Mouse (Mus musculus) G1E-ER4 (cell line): ENCODE data around the gene Ccng2. TPM values are rescaled to one million over a fixed set of nuclear protein-coding genes. Genes with fewer than 3 reads are reported as not detected.

Experiments
- GATA1 ChIP-seq: IDR thresholded peaks from one replicate; pipeline ENCODE4 v1.8.0; 2012; ENCODE audit warnings: low read length, inconsistent platforms
- polyA plus RNA-seq: library from polyadenylated mRNA; stranded (reverse); fragments of >175 nt; gene quantifications from 2 replicates; pipeline ENCODE4 v1.2.3, GENCODE M21; 2012

Ccng2 gene
- polyA plus RNA-seq, 1 experiment, result 30.7 TPM

DNA sequence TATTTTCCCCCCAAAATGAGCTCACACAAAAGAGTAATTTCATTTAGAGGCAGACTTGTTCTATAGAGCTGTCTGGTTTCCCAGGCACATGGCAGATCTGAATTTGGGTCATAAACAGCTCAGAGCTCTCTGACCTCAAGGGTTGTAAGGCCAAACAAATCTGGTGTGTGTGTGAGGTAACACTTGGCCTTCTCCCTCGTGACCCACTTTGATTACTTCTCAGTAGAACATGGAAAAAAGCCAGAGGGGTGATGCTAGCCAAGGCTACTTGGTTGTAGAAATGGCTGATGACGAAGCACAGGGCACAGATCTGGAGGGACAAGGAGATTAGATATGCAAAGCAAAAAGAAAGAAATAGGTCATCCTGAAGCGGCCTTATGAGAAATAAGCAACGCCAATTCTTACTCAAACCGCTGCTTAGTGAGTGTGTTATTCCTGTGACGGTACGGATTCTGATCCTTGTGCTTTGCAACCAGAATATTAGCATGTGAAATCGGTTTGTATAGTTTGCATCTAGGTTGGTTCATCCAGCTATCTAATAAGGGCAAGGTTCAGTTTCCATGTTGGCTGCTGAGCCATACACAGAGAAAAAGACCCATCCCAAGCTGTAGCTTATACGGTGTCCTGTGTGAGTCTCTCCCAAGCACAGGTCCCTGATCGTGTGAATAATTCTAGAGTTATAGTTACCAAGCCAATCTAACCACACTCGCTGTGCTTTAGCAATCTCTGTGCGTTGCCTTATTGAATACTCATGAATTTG lies 15.9 kb upstream of the Ccng2 start:
- TF ChIP-seq GATA1, result no peak

DNA sequence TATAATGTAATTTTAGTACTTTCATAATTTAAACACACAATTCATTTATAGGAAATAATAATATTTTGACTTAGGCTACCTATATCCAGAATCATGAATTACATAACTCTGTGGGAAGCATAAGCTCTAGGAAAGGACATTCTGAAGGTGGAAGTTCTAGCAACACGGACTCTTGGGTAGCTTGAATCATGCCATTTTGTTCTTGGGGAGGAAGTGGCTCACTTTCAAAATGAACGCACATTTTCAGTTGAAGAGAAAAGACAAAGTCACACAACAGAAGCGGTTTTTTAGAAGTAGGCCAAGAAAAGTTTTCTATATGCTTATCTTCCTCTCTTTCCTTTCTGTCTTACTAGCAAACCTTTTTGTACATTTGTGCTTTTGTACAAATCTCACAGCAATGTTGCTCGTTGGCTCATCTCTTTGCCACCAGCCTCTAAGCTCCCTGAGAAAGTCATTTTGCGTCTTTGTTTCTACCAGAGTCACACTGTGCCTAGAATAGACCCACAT lies 11.2 kb upstream of the Ccng2 start:
- TF ChIP-seq GATA1, result no peak

DNA sequence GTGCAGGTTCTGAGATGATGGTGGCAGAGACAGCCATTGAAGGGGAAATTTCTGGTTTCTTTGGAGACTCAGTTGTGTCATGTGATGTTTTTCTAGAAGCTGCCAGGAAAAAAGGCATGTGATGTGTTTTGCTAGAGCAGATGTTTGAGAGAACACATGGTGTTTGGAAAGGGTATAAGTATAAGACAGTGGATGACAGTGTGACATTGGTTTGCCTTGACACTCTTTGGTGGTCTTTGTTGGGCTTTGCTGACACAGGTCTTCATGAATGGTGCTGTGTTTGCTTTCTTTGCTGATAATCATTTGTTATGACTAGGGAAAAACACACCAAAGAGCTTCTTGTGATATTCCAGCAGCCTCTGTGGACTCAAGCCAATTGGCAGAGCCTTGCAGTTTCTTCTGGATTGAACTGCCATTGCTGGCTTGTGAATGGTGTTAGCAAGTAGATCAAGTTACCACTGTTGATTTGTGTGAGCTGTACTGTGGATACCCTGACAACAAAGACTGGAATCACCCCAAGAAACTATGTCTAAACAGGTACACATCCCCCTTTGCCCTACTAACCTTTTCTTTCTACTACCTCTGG lies 10.1 kb upstream of the Ccng2 start:
- no peak for TF ChIP-seq GATA1

DNA sequence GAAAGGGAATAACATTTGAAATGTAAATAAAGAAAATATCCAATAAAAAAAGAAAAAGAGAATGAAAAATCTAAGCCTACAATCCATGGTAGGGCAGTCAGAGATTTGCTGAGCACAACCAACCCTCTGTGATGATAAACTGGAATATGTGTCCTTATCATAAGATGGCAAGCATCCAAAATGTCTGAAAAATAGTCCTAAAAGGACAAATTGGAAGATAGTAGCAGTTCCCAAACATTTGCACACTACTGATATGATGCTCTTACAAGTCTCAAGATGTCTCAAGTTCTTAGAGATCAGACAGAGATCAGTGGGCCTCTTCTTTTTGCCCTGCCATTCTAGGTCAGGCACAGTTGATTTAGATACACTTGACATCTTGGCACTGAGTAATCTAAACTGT lies 7.7 kb upstream of the Ccng2 start:
- TF ChIP-seq GATA1, result no peak

DNA sequence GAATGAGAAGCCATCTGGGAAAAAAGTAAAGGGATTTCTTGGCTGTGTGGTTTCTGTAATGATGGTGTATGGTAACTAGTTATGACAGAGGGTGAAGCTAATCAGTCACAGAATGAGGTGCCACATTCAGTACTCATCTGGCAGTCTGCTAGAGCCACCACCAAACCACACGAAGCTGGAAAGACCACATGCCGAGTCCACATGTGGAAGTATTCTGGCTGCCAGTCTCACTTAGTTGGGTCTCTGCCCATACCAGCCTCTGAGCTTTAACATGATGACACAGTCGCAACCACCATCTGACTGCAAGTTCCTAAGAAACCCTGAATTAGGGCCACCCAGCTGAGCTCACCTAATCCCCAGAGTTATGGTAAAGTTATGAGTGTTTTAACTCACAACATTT lies 6.1 kb upstream of the Ccng2 start:
- TF ChIP-seq GATA1, result no peak

DNA sequence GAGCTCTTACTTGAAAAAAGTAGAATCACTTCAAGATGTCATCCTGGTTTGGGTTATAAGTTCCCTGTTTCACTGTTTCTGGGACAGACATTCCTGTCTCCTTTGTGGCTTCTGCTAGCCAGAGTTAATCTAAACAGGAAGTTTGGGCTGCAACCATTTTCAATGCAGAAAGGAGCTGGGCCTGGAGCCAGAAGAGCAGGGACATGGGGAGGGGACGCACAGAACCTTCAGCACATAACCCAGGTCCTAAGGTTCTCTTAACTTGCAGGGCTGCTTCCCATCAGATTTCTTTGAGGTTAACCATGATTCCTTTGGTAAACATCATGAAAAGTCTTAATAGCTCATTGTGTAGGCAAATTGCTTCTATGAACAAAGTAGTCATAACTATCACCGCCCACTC lies 4.3 kb upstream of the Ccng2 start:
- no peak for TF ChIP-seq GATA1

DNA sequence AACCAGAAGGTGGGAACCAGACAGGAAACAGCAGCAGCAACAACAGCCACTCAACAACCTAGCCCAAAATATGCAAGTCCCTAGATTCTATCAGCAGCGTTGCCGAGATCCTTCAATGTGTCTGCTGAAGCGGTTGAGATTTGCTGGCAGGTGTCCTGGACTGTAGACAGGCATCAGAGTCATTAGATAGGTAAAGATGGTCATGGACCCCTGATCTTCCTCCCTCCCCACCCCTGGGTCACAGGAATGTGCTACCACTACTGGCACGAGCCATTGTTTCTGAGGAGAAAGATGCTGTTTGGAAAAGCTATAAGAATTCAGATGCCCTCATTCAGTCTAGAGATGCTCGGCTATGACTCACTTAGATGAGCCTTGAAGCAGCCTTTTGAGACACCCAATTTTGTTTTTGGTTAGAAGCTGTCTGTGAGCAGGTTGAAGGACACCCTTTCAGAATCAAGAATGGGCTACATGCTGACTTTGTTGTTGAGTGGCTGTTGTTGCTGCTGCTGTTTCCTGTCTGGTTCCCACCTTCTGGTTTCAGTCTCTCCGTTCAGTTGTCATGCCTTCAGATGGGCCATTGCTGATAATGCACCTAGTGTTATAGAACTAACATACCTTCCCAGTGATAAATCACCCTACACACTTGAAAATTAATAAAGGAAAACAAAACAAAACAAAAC lies 3.5 kb upstream of the Ccng2 start:
- TF ChIP-seq GATA1, result no peak

DNA sequence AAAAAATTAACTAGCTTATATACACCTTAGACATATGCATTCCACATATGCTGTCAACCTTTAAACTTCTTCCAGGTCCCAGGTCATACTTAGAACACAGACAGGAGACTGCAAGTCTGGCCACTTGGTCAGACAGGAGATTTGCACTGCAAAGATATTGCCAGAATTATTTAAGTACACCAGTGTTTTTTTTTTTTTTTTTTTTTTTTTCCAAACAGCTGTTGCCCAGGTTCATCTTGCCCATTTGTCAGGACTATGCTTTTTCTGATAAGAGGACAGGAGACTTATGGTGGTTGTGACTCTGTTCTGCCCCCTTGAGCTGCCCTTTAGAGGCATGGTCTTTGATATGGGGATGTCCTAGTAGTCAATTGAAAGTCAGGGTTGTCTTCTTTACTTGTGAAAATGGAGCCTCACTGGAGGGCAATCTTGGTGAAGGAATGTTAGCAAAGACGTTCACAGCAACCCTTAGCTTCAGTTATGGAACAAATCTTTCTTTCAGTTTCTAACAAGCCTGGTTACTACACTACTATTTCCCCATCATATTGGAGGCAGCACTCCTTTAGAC lies 2.8 kb upstream of the Ccng2 start:
- TF ChIP-seq GATA1, result no peak

DNA sequence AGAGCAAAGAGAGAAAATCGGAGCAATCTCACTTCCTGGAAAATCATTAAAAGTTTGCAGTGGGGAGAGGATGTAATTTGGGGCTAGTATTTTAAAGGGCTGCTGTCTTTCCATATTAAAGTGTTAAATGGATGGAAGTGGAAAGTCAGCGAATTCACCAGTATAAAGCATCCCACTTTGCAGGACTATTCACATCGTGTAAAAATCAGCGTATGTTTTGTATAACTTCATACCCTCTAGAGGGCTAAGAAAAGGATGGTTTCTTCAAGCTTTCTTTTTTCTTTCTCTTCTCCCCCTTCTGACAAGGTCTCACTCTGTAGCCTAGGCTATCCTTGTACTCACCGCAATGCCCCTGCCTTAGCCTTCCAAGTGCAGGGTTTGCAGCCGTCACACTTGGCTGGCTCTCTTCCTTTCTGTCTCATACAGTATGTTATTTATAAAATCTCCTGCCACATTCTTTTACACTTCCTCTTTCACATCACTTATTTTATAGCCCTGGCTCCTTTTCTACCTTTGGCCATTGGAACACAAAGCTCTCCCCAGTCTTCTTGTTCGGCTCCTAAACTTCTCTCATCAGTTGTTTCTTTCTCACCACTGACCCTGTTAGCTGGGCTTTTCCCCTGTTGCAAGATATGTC lies 1.8 kb upstream of the Ccng2 start:
- TF ChIP-seq GATA1, result no peak

DNA sequence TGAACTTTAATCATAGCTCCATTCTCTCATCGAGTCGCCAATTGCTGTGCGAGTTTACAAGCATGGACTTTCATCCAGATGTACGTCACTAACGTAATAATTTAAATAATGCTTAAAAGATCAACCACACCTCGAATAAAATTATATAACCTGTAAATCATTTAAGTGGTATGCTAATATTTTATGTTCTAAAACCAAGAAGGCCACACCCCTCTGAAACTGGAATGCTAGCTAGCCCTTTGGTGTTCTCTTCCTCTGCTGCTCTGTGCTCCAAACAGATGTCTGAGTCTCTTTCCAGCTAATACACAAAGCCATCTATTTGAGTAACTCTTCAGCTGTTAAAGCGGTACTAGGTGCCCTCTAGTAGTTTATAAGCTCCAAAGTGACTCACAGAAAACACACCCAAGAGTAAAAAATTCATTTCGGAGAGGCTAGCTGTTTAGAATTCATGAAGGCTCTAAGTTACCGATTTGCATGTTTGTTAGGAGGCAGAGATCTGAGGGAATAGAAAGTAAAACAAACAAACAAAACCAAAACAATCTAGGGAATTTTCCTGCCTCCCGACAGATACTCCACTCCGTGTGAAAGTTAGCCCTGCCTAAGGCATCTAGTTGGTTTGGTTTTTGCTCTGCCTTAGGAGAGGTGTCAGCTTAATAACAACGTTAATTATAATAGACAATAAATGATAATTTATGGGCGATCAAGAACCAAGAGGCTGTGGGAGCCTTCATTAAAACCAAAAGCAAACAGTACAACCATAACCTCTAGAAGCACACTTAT lies 1.1 kb upstream of the Ccng2 start:
- TF ChIP-seq GATA1, result no peak

DNA sequence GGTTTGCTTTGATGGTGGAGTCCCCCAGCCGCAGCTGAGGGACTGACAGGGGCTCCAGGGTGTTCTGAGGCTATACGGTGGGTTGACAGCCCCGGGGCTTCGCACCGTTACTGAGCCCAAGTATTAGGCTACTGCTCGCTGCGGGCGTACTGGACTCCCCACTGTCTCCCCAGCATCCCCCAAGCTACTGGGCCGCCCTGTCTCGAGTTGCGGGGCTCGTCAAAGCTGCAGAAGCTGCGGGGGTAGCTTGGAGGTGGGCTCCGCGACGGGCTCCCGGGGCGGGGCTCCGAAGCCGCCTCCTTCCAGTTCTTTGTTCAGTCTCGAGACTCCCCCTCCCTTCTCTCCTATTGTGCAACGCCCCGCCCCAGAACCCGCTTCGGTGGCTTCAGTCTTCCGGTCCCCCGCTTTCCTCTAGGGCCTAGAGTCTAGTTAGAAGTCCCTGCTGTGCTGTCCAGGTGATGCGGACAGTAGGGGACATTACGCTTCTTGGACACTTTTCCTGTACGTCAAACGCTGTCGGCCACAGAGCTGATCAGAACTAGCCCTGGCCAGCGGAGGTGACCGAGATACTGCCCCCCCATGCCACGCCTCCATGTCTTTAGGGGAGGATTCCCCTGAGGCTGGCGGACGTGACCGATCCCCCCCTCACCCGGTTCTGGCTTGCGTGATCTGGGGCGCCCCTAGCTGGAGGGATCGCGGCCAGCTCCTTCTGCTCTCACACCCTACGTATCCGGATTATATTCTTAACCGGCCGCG lies 972 bp downstream of the Ccng2 start:
- no peak for TF ChIP-seq GATA1

DNA sequence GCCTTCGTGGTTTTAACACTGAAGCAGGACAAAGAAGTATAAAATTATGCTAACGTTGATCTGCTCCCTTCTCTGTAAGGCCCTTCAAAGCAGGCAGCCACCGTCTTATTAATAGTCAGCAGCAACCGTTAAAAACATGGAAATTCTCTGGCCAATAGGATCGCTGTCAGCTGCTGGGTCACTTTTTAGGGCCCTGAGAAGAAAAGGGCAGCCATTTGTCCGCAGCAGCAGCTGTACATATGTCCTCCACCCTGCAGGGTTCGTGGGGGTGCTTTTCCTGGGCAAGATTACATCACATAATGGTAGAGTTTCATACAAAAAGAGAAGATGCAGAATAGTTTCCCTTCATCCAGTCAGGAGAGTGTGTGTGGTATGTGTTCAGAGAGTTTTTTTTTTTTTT lies 3.0 kb downstream of the Ccng2 start:
- TF ChIP-seq GATA1, result no peak

DNA sequence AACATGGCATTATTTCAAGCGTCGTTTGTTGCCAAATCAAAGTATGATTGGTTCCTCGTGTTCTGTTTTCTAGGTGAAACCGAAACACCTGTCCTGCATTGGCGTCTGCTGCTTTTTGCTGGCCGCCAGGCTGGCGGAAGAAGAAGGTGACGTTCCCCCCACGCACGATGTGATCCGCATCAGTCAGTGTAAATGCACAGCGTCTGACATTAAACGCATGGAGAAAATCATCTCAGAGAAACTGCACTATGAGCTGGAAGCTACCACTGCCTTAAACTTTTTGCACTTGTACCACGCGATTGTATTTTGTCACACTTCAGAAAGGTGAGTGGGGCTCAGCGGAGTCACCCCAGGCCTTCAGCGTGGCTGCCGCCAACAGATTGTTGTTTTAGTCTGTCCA lies 3.7 kb downstream of the Ccng2 start:
- no peak for TF ChIP-seq GATA1

DNA sequence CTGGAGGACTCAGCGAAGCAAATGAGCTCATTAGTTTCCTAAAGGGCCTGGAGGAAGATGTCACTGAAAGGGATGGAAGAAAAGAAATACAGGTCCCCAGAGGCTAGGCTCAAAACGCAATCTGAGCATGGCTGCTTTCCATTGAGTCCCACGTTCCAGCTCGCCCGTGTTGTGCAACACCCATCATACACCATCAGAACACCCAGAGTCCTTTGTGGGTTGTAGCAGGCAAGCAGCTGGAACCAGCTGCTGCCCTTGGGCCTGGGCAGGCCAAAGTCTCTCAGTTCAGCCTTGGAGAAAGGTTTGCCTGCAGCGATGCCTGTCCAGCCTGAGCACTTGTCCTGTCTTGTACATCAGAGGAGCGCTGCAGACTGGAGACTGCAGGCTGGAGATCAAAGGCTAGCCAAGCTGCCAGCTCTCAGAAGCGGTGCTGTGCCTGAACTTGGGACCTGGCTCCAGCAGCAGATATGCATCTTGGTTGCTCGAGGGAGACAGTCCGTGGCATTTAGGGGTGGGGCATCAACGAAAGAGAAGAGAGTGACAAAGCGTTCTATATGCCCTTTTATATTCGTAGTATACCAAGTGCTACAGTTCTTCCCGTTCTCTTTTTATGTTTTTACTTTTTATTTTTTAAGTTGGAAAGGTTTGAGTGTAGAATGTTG lies 15.5 kb downstream of the Ccng2 start:
- no peak for TF ChIP-seq GATA1

DNA sequence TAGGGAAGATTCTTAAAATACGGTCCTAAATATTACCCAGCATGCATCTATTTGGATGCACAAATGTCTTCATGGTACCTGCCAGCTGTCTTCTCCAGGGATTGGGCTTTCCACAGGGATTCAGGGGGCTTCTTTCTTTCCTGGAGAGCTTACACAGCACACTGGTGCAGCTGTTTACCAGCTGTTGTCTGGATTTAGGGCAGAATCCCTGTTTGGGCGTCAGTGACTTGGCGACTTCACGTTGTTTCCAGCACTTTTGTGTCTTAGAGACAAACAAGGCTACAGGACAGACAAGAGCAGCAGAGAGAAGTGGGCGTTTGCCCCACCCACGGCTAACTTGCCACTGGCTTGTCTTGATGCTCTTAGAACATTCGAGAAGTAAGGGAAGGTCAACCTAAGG lies 16.1 kb downstream of the Ccng2 start:
- TF ChIP-seq GATA1, result no peak
